Mouse (Mus musculus): Measurements from ENCODE around the gene Nampt.
A peak's percentile ranks its signal among the peaks of the same experiment; 100 is the strongest.
"Not testable (repeated sequence)": the region's sequence is repeated elsewhere in the genome, so short reads cannot be mapped to it uniquely, and the experiment has no call there.

Gene Nampt

GRCm38 (mm10) chr12:32846325-32846724 lies 27.0 kb downstream of the Nampt start:
- DNase-seq, result no peak

- no peak for DNase-seq
Observed at GRCm38 (mm10) chr12:32853757-32854156, 34.4 kb downstream of the Nampt start.

- DNase-seq, result peak; percentile 62 to 66
Observed at GRCm38 (mm10) chr12:32854866-32855265, 35.5 kb downstream of the Nampt start.

GRCm38 (mm10) chr12:32855398-32855797 lies 36.1 kb downstream of the Nampt start:
- DNase-seq, result no peak

- no peak for DNase-seq
Observed at GRCm38 (mm10) chr12:32856707-32857511, 37.6 kb downstream of the Nampt start.

- no peak for DNase-seq
Observed at GRCm38 (mm10) chr12:32858444-32858843, 39.1 kb downstream of the Nampt start.

GRCm38 (mm10) chr12:32860820-32861219 lies 41.5 kb downstream of the Nampt start:
- DNase-seq, result no peak

GRCm38 (mm10) chr12:32870815-32871214 lies 51.5 kb downstream of the Nampt start:
- no peak for DNase-seq

- DNase-seq, result no peak
Observed at GRCm38 (mm10) chr12:32877500-32877899, 58.2 kb downstream of the Nampt start.

GRCm38 (mm10) chr12:32877964-32878571 lies 58.7 kb downstream of the Nampt start:
- peak in 1 of 2 experiments; percentile 25 for DNase-seq

GRCm38 (mm10) chr12:32879371-32879770 lies 60.0 kb downstream of the Nampt start:
- no peak for DNase-seq

GRCm38 (mm10) chr12:32884356-32884755 lies 65.0 kb downstream of the Nampt start:
- peak; percentile 26 for DNase-seq

GRCm38 (mm10) chr12:32885041-32885440 lies 65.7 kb downstream of the Nampt start:
- no peak for DNase-seq

- DNase-seq, result no peak
Observed at GRCm38 (mm10) chr12:32886353-32886752, 67.0 kb downstream of the Nampt start.

GRCm38 (mm10) chr12:32888226-32888625 lies 68.9 kb downstream of the Nampt start:
- no peak for DNase-seq

- no peak for DNase-seq
Observed at GRCm38 (mm10) chr12:32889846-32890245, 70.5 kb downstream of the Nampt start.

- DNase-seq, result no peak
Observed at GRCm38 (mm10) chr12:32890455-32890854, 71.1 kb downstream of the Nampt start.

GRCm38 (mm10) chr12:32891271-32891670 lies 71.9 kb downstream of the Nampt start:
- not testable (repeated sequence) for DNase-seq

GRCm38 (mm10) chr12:32893212-32893611 lies 73.9 kb downstream of the Nampt start:
- no peak for DNase-seq

GRCm38 (mm10) chr12:32895806-32896205 lies 76.5 kb downstream of the Nampt start:
- no peak for DNase-seq

- peak; percentile 44 to 47 for DNase-seq
Observed at GRCm38 (mm10) chr12:32896496-32896895, 77.2 kb downstream of the Nampt start.

- peak; percentile 91 to 94 for DNase-seq
Observed at GRCm38 (mm10) chr12:32897199-32898120, 78.1 kb downstream of the Nampt start.

- no peak for DNase-seq
Observed at GRCm38 (mm10) chr12:32901005-32901404, 81.7 kb downstream of the Nampt start.

Data from cerebellum, adult 18-20 months (tissue).